Mouse (Mus musculus) C2C12 (cell line): ENCODE measurements around the gene Gna13. TPM values are rescaled to one million over a fixed set of nuclear protein-coding genes. Genes with fewer than 3 reads are reported as not detected.

Experiments
- H3K27me3 ChIP-seq: one replicate; pipeline ENCODE4 v1.6.1; 2011; ENCODE audit not compliant: control insufficient read depth, insufficient read depth, insufficient read length
- H3K36me3 ChIP-seq: one replicate; pipeline ENCODE4 v1.6.1; 2011; ENCODE audit not compliant: control insufficient read depth, insufficient read depth
- H3K4me3 ChIP-seq: one replicate; pipeline ENCODE4 v1.5.1; 2011; ENCODE audit warnings: mild to moderate bottlenecking, control low read depth; ENCODE audit not compliant: poor library complexity, insufficient read depth, severe bottlenecking
- H3K79me2 ChIP-seq: one replicate; pipeline ENCODE4 v1.6.1; 2011; ENCODE audit not compliant: control insufficient read depth, insufficient read depth
- H3K79me3 ChIP-seq: one replicate; pipeline ENCODE4 v1.6.1; 2011; ENCODE audit warnings: low read depth, control low read depth
- H3ac ChIP-seq: one replicate; pipeline ENCODE3; 2011; ENCODE audit warnings: low read depth; ENCODE audit not compliant: control insufficient read depth, insufficient read length
- CEBPB ChIP-seq: IDR thresholded peaks from one replicate; pipeline ENCODE4 v1.6.1; 2011; ENCODE audit warnings: low read depth, mild to moderate bottlenecking, control low read depth, moderate library complexity
- CTCF ChIP-seq: IDR thresholded peaks from one replicate; pipeline ENCODE4 v1.5.1; 2011; ENCODE audit not compliant: control insufficient read depth, insufficient read depth, insufficient read length
- FOSL1 ChIP-seq: IDR thresholded peaks from one replicate; pipeline ENCODE4 v1.8.0; 2011; ENCODE audit warnings: mild to moderate bottlenecking, low read length; ENCODE audit not compliant: poor library complexity, insufficient read depth, severe bottlenecking
- MAX ChIP-seq: IDR thresholded peaks from one replicate; pipeline ENCODE4 v1.6.1; 2011; ENCODE audit warnings: mild to moderate bottlenecking, control low read depth
- MYOD1 ChIP-seq: IDR thresholded peaks from one replicate; pipeline ENCODE4 v1.6.1; 2011; ENCODE audit warnings: low read depth; ENCODE audit not compliant: control insufficient read depth, insufficient read length
- MYOG ChIP-seq: IDR thresholded peaks from one replicate; pipeline ENCODE4 v1.6.1; 2011; ENCODE audit not compliant: control insufficient read depth, insufficient read length; ENCODE audit errors: extremely low read depth
- USF1 ChIP-seq: IDR thresholded peaks from one replicate; pipeline ENCODE4 v1.6.1; 2011; ENCODE audit warnings: low read depth, mild to moderate bottlenecking, control low read depth, moderate library complexity
- polyA plus RNA-seq: library from polyadenylated mRNA; unstranded; fragments of >200 nt; fragmentation: generic; extraction: Trizol; gene quantifications from one replicate; pipeline ENCODE4 v1.2.1, GENCODE M21; 2012; ENCODE audit warnings: missing spikeins

Gene Gna13
- polyA plus RNA-seq, 1 experiment, result 18.1 TPM

DNA sequence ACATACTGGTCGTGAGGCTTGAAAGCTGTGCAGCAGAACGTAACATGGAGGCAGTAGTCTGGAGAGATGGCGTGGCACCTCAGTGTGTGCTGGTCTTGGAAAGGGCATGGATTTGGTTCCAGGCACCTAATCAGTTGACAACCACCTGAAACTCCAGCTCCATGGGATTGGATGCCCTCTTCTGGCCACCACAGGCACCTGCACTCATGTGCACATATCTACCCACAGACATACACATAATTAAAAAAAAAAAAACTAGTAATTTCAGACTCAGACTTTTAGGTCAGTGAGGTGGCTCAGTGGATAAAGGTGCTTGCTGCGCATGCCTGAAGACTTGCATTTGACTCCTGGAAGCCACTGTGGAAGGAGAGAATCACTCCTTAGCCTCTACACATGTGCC lies 59.6 kb downstream of the Gna13 start:
- TF ChIP-seq MYOG (no peak), MAX (no peak), FOSL1 (no peak), MYOD1 (no peak), USF1 (no peak), CEBPB (no peak), CTCF (no peak)
- no peak overlapping the region for H3K4me3 ChIP-seq
- H3K36me3 ChIP-seq, result no peaks in the 10 kb centered on the region
- no peaks in the 10 kb centered on the region for H3K27me3 ChIP-seq
- H3K79me2 ChIP-seq, result peaks cover 8% of the 10 kb centered on the region
- H3ac ChIP-seq, result no peak overlapping the region
- H3K79me3 ChIP-seq, result peaks cover 2% of the 10 kb centered on the region

DNA sequence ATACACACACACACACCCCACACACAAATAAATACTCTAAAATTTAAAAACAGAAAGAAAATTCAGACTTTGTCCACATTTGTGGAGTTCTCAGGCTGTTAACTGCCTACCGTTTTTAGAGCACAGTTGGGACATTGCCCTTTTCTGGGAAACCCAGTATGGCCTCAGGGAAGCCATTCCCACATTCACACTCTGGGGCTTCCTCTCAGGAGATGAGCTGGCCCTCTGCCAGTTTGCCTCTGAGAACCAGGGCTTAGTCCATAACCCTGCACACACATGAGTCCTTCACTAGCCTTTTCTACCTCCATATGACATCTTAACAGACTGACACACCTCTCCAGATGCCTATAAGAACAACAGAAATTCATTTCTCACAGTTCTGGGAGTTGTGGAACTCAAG lies 60.7 kb downstream of the Gna13 start:
- no peak overlapping the region for H3K4me3 ChIP-seq
- H3K27me3 ChIP-seq, result no peaks in the 10 kb centered on the region
- peaks cover 10% of the 10 kb centered on the region for H3K79me2 ChIP-seq
- H3K36me3 ChIP-seq, result no peaks in the 10 kb centered on the region
- H3ac ChIP-seq, result no peak overlapping the region
- peaks cover 2% of the 10 kb centered on the region for H3K79me3 ChIP-seq
- no peak for TF ChIP-seq MAX
- no peak for TF ChIP-seq USF1
- no peak for TF ChIP-seq MYOG
- no peak for TF ChIP-seq MYOD1

DNA sequence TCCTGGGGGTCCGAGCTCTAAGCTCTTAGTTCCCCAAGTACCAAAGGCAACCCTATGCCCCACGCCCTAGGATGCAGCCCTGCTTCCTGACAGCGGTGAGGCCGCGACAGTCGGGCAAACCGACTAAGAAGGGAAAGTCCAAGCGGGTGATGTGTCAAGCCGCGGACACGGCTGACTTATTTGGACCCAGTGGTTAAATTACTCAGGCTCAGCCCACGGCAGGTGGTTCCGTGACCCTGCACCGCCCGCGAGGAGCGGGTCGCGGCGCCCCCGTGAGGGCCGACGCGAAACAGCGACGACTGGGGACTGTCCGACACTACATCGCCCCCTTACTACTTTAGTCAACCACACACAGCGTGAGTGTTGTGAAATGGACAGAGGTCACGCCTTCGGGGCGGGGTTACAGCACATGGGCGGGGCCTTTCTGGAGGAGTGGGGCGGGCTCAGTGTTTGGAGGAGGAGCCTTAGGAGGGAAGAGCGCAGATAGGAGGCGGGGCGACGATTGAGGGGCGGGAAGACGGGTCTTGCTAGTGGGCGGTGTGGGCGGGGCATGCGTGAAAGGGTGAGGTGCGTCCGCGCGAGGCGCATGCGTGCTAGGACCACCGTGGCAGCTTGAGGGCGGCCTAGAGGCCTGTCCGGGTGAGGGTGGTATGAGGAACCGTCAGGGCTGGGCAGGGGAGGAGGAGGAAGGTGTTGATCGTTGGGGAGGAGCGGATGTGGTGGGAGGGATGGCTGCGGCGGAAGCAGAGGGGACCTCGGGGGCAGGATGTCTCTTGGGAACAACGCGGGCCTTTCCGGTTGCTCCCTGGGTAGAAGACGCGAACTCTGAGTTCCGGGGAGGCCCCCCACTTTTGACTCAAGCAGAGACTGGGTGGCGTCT lies 63.0 kb downstream of the Gna13 start, which contains the start of gene Amz2:
TSS of gene Amz2 (plus strand) at position 555 of the 880 bp plus-strand sequence.
- Histone ChIP-seq H3ac (peak within 1 kb of the TSS; percentile 73), H3K79me2 (peaks cover 10% of the 10 kb centered on the region), H3K36me3 (peaks cover 15% of the 10 kb centered on the region), H3K79me3 (peaks cover 2% of the 10 kb centered on the region), H3K4me3 (peak within 1 kb of the TSS; percentile 59), H3K27me3 (no peaks in the 10 kb centered on the region)
- TF ChIP-seq CTCF (peak; percentile 91), MYOD1 (peak; percentile 58), FOSL1 (no peak), MYOG (no peak), USF1 (no peak), MAX (peak; percentile 70), CEBPB (peak; percentile 91)

DNA sequence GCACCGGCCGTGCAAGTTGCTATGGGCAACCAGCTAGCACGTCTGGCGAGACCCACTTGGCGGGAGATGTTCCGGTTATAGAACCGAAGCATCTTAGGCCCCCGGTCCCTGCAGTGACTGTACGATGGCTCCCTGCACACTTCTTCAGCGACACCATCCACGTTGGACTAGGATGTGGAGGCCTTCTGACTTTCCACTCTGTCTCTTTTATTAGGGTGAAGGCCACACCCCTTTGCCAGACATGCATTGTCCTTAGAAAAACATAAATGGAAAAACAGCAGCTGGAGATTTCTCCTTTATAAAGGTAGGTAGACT lies 63.6 kb downstream of the Gna13 start:
- Histone ChIP-seq H3K79me2 (peaks cover 10% of the 10 kb centered on the region), H3K36me3 (peaks cover 19% of the 10 kb centered on the region), H3K79me3 (peaks cover 2% of the 10 kb centered on the region), H3ac (peak overlapping the region; percentile 73), H3K4me3 (peak overlapping the region; percentile 59), H3K27me3 (no peaks in the 10 kb centered on the region)
- no peak for TF ChIP-seq MYOG
- no peak for TF ChIP-seq MAX

DNA sequence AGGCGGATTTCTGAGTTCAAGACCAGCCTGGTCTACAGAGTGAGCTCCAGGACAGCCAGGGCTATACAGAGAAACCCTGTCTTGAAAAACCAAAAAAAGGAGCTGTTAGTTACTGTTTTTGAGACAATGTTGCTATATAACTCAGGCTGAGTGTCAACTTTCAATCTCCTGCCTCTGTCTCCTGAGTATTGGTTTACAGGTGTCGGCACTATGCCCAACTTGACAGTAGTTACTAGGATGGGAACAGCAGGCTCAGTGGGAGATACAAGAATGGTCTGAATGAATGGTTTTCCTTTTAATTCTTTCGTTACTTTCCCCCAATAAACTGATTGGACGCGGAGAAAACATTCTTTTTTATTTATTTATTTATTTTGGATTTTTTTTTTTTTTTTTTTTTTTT lies 64.7 kb downstream of the Gna13 start:
- Histone ChIP-seq H3K4me3 (no peak overlapping the region), H3K79me3 (peaks cover 2% of the 10 kb centered on the region), H3K79me2 (peaks cover 10% of the 10 kb centered on the region), H3ac (no peak overlapping the region), H3K36me3 (peaks cover 19% of the 10 kb centered on the region), H3K27me3 (no peaks in the 10 kb centered on the region)
- TF ChIP-seq USF1 (no peak), MYOD1 (no peak), FOSL1 (no peak), MAX (no peak), CTCF (no peak), MYOG (no peak), CEBPB (no peak)

DNA sequence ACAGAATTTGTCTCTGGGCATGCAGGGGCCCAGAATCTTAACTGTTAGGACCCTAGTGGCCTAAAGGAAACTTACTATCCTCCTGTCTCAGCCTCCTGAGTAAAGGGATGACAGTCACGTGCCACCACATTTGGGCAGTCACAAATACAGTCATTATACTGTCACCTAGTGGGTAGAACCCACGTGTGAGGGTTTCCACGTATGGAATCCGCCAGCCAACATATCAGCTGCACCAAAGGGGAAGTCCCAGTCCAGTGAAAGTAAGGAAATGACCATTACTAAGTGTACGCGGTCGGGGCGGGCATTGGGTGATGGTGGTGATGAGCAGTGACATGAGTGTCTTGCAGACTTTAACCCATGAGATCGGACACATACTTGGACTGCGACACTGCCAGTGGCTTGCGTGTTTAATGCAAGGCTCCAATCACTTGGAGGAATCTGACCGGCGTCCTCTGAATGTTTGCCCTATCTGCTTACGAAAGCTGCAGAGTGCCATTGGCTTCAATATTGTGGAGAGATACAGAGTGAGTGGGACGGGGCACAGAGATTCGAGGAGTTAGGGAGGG lies 71.7 kb downstream of the Gna13 start:
- Histone ChIP-seq H3K79me2 (no peaks in the 10 kb centered on the region), H3K79me3 (no peaks in the 10 kb centered on the region), H3K27me3 (no peaks in the 10 kb centered on the region), H3ac (no peak overlapping the region), H3K36me3 (peaks cover 48% of the 10 kb centered on the region), H3K4me3 (no peak overlapping the region)
- no peak for TF ChIP-seq MYOG
- no peak for TF ChIP-seq CEBPB
- no peak for TF ChIP-seq FOSL1
- no peak for TF ChIP-seq MAX
- no peak for TF ChIP-seq USF1
- TF ChIP-seq MYOD1, result no peak
- no peak for TF ChIP-seq CTCF
